Mouse (Mus musculus): ENCODE results near the gene Fkbp4.

Gene Fkbp4

GRCm38 (mm10) chr6:128437731-128438316, 653 bp downstream of the Fkbp4 start:
- in situ Hi-C loops (cut with MboI; ENCODE audit: low sequenced_read_pairs) = no loop called here

GRCm38 (mm10) chr6:128437288-128437687, 1.2 kb downstream of the Fkbp4 start:
- in situ Hi-C loops (cut with MboI; ENCODE audit: low sequenced_read_pairs) = no loop called here

- in situ Hi-C loops (cut with MboI; ENCODE audit: low sequenced_read_pairs) = no loop called here
Observed at GRCm38 (mm10) chr6:128436356-128437005, 2.0 kb downstream of the Fkbp4 start.

- in situ Hi-C loops (cut with MboI; ENCODE audit: low sequenced_read_pairs) = no loop called here
Observed at GRCm38 (mm10) chr6:128435474-128435873, 3.0 kb downstream of the Fkbp4 start.

GRCm38 (mm10) chr6:128433566-128433965, 4.9 kb downstream of the Fkbp4 start:
- in situ Hi-C loops (cut with MboI; ENCODE audit: low sequenced_read_pairs) = no loop called here

- in situ Hi-C loops (cut with MboI; ENCODE audit: low sequenced_read_pairs) = no loop called here
Observed at GRCm38 (mm10) chr6:128432356-128432915, 6.0 kb downstream of the Fkbp4 start.

GRCm38 (mm10) chr6:128429826-128430225, 8.7 kb downstream of the Fkbp4 start:
- in situ Hi-C loops (cut with MboI; ENCODE audit: low sequenced_read_pairs) = no loop called here

GRCm38 (mm10) chr6:128429300-128429699, 9.2 kb downstream of the Fkbp4 start:
- in situ Hi-C loops (cut with MboI; ENCODE audit: low sequenced_read_pairs) = no loop called here

GRCm38 (mm10) chr6:128427571-128427970, 10.9 kb downstream of the Fkbp4 start:
- in situ Hi-C loops (cut with MboI; ENCODE audit: low sequenced_read_pairs) = no loop called here

- in situ Hi-C loops (cut with MboI; ENCODE audit: low sequenced_read_pairs) = no loop called here
Observed at GRCm38 (mm10) chr6:128425046-128425445, 13.4 kb downstream of the Fkbp4 start.

GRCm38 (mm10) chr6:128424269-128425019, 14.0 kb downstream of the Fkbp4 start, which contains the start of gene Itfg2:
Gene Itfg2 (minus strand): TSS chr6:128424931.
- in situ Hi-C loops (cut with MboI; ENCODE audit: low sequenced_read_pairs) = no loop called here

- in situ Hi-C loops (cut with MboI; ENCODE audit: low sequenced_read_pairs) = no loop called here
Observed at GRCm38 (mm10) chr6:128423496-128424268, 14.8 kb downstream of the Fkbp4 start.

- in situ Hi-C loops (cut with MboI; ENCODE audit: low sequenced_read_pairs) = no loop called here
Observed at GRCm38 (mm10) chr6:128421480-128421879, 17.0 kb downstream of the Fkbp4 start.

GRCm38 (mm10) chr6:128421036-128421435, 17.4 kb downstream of the Fkbp4 start:
- in situ Hi-C loops (cut with MboI; ENCODE audit: low sequenced_read_pairs) = no loop called here

GRCm38 (mm10) chr6:128418076-128418475, 20.4 kb downstream of the Fkbp4 start:
- in situ Hi-C loops (cut with MboI; ENCODE audit: low sequenced_read_pairs) = loop anchor here (10.0 kb wide), 1 partner anchor 103 kb away; no protein-coding TSS in a partner anchor

- in situ Hi-C loops (cut with MboI; ENCODE audit: low sequenced_read_pairs) = loop anchor here (10.0 kb wide), 1 partner anchor 101 kb away; no protein-coding TSS in a partner anchor
Observed at GRCm38 (mm10) chr6:128416169-128416568, 22.3 kb downstream of the Fkbp4 start.

GRCm38 (mm10) chr6:128411115-128411514, 27.4 kb downstream of the Fkbp4 start:
- in situ Hi-C loops (cut with MboI; ENCODE audit: low sequenced_read_pairs) = loop anchor here (10.0 kb wide), 1 partner anchor 96 kb away; no protein-coding TSS in a partner anchor

GRCm38 (mm10) chr6:128410305-128410704, 28.2 kb downstream of the Fkbp4 start:
- in situ Hi-C loops (cut with MboI; ENCODE audit: low sequenced_read_pairs) = loop anchor here (10.0 kb wide), 1 partner anchor 96 kb away; no protein-coding TSS in a partner anchor

GRCm38 (mm10) chr6:128408544-128409125, 29.8 kb downstream of the Fkbp4 start:
- in situ Hi-C loops (cut with MboI; ENCODE audit: low sequenced_read_pairs) = no loop called here

- in situ Hi-C loops (cut with MboI; ENCODE audit: low sequenced_read_pairs) = no loop called here
Observed at GRCm38 (mm10) chr6:128404708-128405107, 33.8 kb downstream of the Fkbp4 start.

Data from CH12F3 (cell line).